Mouse (Mus musculus): ENCODE measurements around the gene Meis3.

The Meis3 gene

DNA sequence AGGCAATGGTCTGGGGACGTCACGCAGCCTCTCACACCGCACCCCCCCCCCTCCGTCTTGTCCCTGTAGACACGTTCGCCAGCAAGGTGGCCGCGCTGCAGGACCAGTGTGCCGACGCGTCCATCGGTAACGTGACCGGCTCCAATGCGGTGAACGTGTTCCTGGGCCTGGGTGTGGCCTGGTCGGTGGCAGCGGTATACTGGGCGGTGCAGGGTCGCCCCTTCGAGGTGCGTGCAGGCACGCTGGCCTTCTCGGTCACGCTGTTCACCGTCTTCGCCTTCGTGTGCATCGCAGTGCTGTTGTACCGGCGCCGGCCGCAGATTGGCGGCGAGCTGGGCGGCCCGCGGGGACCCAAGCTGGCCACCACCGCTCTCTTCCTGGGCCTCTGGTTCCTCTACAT is 16.2 kb upstream of the Meis3 start:
- no peak for DNase-seq (ENCODE audit: low spot score in 2 of 2)

DNA sequence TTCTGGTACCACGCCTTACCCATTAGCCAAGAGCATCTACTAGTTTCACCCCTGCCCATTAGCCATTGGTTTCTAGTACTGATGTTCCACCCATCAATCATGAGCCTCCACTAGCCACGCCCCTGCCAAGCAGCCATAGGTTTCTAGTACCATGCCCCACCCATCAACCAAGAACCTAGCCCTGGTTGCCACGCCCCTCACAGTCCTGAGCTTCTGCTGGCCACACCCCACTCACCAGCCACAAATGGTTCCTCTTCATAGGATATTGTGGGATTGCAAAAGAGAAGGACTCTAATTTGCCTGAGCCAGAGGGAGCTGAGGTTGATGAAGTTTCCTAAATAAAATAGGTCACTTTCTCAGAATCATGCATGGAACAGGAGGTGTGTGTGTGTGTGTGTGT is 14.2 kb upstream of the Meis3 start:
- no peak for DNase-seq (ENCODE audit: low spot score in 2 of 2)

GRCm38 (mm10) chr7:16161302-16161701 is 13.6 kb upstream of the Meis3 start:
- no peak for DNase-seq (ENCODE audit: low spot score in 2 of 2)

GRCm38 (mm10) chr7:16162036-16162435 is 12.9 kb upstream of the Meis3 start:
- DNase-seq (ENCODE audit: low spot score in 2 of 2), result no peak

- no peak for DNase-seq (ENCODE audit: low spot score in 2 of 2)
These were observed 2.7 kb upstream of the Meis3 start for GRCm38 (mm10) chr7:16172141-16172581.

DNA sequence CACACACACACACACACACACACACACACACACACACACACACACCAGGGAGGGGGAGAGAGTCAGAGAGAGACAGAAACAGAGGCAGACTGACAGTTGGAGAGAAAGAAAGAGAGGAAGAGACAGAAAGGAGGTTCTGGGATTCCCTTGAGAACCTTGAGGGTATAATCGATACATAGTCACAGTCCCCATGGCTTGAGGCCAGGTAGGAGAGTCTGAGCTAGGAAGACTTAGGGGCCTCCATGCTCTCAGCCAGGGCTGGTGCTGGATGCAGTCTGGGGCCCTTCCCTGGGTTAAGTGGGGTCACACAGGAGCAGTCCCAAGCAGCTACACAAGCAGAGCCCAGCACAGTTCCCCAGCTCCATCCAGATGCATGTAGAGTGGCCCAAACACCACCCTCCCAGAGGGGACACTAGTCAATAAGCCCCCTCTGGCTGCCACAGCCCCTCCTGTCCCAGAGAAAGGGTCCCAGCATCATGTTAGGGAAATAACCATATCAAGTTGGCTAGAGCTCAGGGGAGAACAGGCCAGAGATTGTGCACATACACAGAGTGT is 2.2 kb upstream of the Meis3 start:
- DNase-seq (ENCODE audit: low spot score in 2 of 2), result no peak

DNA sequence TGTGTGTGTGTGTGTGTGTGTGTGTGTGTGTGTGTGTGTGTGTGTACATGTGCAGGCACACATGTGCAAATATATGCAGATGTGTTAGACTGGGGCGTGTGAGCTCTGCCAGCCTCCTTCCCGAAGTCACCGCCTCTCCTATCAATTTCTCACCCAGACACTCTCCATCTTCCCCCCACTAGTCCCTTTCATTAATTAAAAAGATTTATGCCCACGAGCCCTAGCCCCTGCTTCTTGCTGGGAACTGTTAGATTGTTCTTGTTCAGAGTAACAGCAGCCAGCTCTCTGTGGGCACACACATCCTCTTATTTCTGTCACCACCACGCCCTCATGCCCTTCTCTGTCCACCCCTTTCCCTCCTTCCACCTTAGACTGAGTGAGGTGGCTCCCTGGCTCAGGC is 1.7 kb upstream of the Meis3 start:
- DNase-seq (ENCODE audit: low spot score in 2 of 2), result no peak

DNA sequence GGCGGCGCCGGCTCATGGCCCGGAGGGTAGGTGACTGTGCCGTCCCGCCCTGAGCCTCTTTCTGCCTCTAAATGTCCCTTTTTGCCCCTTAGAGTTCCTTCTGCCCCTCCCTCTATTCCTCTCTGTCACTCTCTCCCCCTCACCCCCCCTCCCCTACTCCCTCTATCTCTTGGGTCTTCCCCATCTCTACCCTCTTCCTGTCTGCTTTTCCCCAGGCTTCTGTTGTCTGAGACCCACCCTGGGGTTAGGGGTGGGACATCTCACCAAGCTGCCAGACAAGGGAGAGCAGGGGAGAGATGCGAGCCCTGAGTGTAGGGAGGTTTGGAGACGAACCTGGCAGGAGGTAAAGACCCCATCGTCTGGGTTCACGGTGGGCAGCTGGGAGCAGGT is 647 bp downstream of the Meis3 start:
- no peak for DNase-seq (ENCODE audit: low spot score in 2 of 2)

DNA sequence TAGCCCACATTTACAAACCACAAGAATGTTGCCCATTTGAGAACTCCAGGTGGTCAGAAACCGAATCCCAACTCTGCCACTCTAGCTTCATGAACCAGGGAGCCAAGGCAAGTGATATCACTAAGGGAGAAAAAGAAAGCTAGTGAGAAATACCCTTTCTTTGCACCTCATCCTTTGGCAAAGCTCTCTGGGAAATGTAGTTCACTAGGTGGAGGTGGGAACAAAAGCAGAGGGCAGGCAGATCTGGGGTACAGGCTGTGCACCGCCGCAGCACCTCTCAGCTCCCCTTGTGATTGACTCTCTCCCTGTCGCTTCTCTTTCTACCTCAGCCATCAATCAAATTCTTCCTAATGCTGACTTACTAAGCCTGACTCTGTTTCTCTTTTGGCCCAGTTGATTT is 3.2 kb downstream of the Meis3 start:
- no peak for DNase-seq (ENCODE audit: low spot score in 2 of 2)

DNA sequence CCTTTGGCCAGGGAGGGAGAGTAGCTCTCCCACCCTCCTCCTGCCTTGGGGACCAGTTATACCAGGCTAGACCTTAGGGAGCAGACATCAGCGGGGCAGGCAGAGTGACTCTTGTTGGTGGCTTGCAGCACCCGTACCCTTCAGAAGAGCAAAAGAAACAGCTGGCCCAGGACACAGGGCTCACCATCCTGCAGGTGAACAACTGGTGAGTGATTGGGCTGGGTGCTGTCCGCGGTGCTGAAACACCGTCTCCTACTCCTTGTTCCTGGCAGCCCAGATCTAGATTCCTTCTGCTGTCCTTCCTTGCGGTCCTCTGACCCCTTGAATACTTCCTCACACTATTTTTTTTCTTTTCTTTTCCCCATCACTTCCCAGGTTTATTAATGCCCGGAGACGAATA is 8.8 kb downstream of the Meis3 start:
- no peak for DNase-seq (ENCODE audit: low spot score in 2 of 2)

DNA sequence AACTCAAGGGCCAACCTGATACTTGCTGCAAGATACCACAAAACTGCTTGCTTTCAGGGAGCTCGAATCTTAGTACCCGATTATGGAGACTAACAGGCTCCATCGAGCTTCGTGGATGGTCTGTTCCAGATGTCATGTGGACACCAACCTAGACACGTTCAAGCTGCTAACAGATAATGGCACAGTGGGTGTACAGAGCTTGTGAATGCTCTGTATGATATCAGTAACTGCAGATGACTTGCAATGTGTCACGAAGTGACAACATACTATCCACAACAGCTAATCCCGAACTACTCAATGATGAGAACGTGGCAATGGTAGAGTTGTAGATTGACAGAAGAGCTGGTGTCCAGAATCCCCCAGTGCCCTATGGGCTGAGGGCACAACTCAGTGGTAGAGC is 12.6 kb downstream of the Meis3 start:
- DNase-seq (ENCODE audit: low spot score in 2 of 2), result no peak

DNA sequence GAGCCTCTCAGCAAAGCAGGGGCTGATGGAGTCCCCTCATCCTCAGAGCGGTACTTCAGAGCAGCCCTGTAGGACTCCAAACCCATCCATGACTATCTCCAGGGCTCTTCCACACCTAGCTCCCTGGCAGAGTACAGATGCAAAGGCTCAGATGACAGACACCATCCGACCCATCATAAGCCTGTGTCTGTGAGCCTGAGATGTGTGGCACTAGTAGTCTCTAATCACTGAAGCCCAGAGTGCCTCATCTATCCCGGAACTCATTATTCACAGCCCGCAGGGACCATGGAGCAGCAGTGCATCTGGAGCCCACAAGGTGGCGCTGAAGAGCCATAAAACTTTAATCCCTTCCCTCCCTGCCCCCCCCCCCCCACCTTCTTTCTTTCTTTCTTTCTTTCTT is 17.4 kb downstream of the Meis3 start:
- peak; percentile 49 to 70 for DNase-seq (ENCODE audit: low spot score in 2 of 2)

DNA sequence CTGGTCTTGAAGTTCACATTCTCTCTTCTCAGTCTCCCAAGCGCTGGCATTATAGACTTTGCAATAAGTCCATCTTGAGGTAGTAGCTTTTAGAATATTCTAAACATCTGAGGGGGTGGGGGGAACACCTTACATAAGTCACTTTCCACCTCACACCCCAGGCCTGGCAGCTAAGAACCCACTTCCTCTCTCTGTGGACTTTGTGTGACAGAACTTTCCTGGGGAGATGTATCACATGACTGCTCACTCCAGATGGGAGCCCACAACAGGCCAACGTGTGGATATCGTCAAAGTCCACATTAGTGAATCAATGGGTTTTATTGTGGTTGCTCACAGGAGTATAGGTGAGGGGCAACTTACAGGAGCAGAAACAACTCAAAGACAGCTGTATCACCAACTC is 18.8 kb downstream of the Meis3 start:
- peak; percentile 40 to 56 for DNase-seq (ENCODE audit: low spot score in 2 of 2)

- DNase-seq (ENCODE audit: low spot score in 2 of 2), result no peak
These were observed 21.7 kb downstream of the Meis3 start for GRCm38 (mm10) chr7:16196616-16197015.

DNA sequence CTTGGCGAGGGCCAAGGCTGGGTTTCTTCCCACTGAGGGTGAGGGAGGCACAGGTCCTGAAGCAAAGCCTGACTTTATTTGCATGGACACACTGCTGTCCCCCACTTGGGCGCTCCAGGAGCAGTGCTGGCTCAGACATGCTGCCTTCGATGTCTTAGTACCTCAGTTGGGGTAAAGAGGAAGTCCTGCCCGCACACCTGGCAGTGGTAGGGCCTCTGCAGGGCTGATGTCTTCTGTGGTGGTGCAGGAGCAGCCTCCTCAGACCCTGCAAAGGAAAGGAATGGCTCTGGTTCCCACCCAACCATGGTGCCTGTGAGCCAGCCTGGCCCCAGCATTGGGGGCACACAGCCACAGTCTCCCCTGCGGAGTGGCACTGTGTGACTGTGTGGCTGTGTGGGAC is 22.3 kb downstream of the Meis3 start:
- DNase-seq (ENCODE audit: low spot score in 2 of 2), result peak; percentile 77

GRCm38 (mm10) chr7:16198540-16198939 is 23.6 kb downstream of the Meis3 start:
- DNase-seq (ENCODE audit: low spot score in 2 of 2), result no peak

DNA sequence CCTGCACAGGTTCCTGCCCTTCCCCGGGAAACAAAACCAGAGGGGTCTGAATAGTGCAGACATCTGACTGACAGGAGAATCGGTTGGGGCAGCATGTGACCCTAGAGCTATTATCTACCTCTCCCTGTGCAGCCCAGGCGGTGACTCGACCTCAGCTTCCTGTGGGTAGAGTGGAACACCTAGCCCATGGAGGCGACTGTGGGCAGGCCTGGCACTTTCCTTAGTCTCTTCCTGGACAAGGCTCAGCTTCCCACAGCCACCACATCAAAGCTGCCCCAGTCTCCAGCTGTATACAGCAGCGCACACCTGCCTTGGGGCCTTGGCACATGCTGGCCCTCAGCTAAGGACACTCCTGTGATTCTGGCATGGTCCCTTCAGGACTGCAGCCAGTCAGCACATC is 26.2 kb downstream of the Meis3 start:
- no peak for DNase-seq (ENCODE audit: low spot score in 2 of 2)

- no peak for DNase-seq (ENCODE audit: low spot score in 2 of 2)
These were observed 28.0 kb downstream of the Meis3 start for GRCm38 (mm10) chr7:16202756-16203504.

- DNase-seq (ENCODE audit: low spot score in 2 of 2), result no peak
These were observed 28.6 kb downstream of the Meis3 start for GRCm38 (mm10) chr7:16203505-16203903.

DNA sequence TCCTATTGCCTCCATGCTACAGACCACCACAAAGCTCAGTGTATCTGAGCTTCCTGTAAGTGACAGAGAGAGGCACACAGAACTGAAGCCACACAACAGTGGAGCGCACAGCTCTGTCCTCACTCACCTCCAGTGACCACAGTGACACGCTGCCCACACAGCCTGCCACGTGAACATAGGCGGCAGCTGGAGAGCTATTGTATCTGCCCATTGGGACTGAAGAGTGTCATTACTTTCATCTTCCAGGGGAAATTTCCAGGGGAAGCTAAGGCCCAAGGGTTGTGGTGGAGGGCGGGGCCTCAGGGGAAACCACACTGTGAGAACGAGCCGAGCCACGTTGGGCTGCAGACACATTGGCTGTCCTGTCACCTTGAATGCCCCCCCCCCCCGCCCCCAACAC is 29.9 kb downstream of the Meis3 start:
- no peak for DNase-seq (ENCODE audit: low spot score in 2 of 2)

DNA sequence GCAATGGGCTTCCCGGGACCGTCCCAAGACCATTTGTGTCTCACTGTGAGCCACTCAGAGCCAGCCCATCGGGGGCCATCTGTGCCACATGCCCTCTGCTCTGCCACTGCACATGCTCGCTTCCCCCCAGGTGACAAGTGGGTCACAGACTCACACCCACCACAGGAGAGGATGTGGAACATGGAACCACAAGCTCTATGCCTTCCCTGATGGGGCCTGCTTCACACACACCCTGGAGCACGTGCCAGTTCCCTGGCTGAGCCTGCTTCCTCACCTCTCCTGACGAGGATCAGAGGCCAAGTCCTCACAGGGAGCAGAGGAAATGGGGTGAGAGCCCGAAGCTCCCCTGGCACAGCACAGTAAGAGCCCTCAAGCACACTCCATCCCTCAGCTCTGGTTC is 32.2 kb downstream of the Meis3 start:
- no peak for DNase-seq (ENCODE audit: low spot score in 2 of 2)

DNA sequence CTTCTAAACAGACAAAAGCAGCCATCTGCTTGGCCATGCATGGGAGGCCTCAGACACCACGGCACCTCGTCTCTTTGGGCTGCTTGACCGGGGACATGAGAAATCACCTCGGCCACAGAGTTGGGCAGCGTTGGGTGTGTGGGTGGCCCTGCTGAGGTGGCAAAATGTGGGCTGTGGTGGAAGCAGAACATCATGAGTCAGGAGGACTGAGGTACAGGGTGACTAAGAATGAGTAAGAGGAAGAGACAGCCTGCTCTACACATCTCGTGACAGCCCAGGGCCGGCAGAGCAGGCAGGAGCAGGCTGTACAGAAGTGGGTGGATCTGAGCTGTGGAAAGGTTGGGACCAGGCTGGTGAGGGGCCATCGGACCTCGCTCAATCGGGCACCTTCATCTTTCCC is 32.6 kb downstream of the Meis3 start:
- DNase-seq (ENCODE audit: low spot score in 2 of 2), result peak; percentile 26 to 34

DNA sequence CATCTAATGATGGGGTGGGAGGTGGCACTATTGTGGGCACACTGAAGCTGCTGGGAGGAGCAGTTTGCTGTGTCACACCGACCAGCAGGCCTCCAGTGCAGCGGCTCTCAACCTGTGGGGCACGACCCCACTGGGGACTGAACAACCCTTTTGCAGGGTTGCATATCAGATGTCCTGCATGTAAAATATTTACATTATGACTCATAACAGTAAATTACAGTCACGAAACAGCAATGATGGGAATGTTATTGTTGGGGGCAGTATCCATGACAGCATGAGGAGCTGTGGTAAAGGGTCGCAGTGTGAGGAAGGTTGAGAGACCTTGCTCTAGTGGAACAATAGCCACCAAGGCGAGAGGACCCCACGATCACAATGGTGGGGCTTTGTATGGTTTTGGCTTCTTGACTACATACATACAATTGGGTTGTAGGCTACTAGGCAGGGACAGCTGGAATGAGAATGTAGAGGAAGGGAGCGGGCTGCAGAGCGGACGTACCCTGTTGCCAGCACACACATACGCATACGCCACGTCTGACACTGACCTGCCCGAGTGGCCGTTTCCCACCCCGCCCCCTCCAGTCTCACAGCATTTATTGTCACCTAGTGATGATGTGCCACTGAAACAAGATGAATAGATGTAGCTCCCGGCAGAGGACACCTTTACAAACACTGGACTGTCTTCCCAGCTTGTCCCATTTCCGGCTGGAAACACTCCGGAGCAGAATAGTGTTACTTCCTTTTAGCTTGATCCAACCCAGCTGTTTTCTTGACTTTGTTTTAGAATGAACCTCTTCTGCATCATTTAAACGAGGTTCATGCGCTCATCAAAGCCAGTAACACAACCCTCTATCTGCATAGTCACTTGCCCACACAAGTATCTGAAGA is 34.1 kb downstream of the Meis3 start:
- no peak for DNase-seq (ENCODE audit: low spot score in 2 of 2)
